Mouse (Mus musculus) macrophage (primary cell): ENCODE results near the gene Mycbp2. TPM values are rescaled to one million over a fixed set of nuclear protein-coding genes. Genes with fewer than 3 reads are reported as not detected.

Experiments used
- H3K27ac ChIP-seq: fragments of 350-480 bp; formaldehyde crosslinking; 2 replicates; pipeline ENCODE4 v1.9.0; 2021
- H3K36me3 ChIP-seq: fragments of 350-480 bp; formaldehyde crosslinking; 2 replicates; pipeline ENCODE4 v1.9.0; 2021; ENCODE audit errors: inconsistent target
- H3K4me3 ChIP-seq: fragments of 350-480 bp; formaldehyde crosslinking; 2 replicates; pipeline ENCODE4 v1.9.0; 2021; ENCODE audit errors: inconsistent target
- H3K79me2 ChIP-seq: fragments of 350-480 bp; formaldehyde crosslinking; 2 replicates; pipeline ENCODE4 v1.9.0; 2021; ENCODE audit errors: inconsistent target
- WGBS: methylation state at CpG from one replicate; pipeline ENCODE4 v1.1.7; 2026; ENCODE audit warnings: inconsistent platforms; ENCODE audit not compliant: missing documents; 5-methylcytosine and 5-hydroxymethylcytosine counted together
- polyA plus RNA-seq: library from polyadenylated mRNA; stranded (reverse); fragments of 250-400 nt; gene quantifications from 3 replicates; pipeline ENCODE4 v1.2.4, GENCODE M21; 2018; ENCODE audit warnings: inconsistent platforms
- total RNA-seq, 78 experiments: library from RNA; depleted of rRNA; stranded (reverse); fragments of 250-400 nt; gene quantifications; 1 replicate in 9 of 78; 2 replicates in 24 of 78; 3 replicates in 43 of 78; 4 replicates in 2 of 78; pipeline ENCODE4 v1.2.4; 2018; ENCODE audit warnings: inconsistent platforms in 56 of 78

Mycbp2 gene
- total RNA-seq (2018; cell fraction: chromatin; rRNA removed): 100 to 1,000 TPM; 148 to 363 (median 241) TPM
- total RNA-seq (2018; cell fraction: cytosol; rRNA removed): 10 to 100 TPM; 30.9 to 68.5 (median 45.9) TPM
- total RNA-seq (2018; cell fraction: nucleus; rRNA removed): 100 to 1,000 TPM in 25 of 26 experiments, 10 to 100 TPM in 1; 78.0 to 176 (median 136) TPM
- polyA plus RNA-seq: 27.6 to 46.3 TPM (median 44.3 TPM) in 3 replicates

DNA sequence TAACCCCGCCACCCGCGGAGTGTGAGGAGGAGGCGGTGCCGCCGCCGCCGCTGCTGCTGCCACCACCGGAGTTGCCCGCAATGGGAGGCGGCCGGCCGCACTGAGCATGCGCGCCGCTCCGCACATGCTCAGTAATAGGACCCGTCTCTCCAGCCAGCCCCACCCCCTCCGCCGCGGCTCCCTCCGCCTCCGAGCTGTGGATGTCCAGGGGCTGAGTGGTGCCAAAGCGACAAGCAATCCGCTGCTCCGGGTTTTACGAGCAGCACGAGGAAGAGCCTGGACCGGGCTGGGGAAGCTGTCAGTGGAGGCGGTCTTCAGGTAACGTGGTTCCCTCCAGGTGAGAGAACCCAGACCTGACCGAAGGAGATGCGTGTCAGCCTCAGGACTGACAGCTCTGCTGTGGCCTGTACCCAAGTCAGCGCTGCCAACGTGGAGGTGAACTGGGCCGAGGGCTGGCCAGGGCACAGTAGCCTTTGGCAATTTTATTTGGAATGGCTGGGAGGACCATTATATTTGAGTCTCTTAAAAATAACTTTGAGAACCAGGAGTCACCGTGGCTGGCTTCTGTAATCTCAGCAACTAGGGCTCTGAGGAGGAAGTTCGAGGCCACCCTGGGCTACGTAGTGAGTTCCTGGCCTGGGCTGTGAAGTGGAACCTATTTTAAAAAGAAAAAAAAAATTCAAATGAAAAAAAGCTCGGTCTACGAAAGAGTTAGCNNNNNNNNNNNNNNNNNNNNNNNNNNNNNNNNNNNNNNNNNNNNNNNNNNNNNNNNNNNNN lies at the start of gene Mycbp2:
TSS of gene Mycbp2 (minus strand) at position 86 of the 777 bp plus-strand sequence.
- WGBS: 5% methylated on average over 21 of the region's 41 CpGs
- no peaks in the 10 kb centered on the region for H3K36me3 ChIP-seq
- H3K79me2 ChIP-seq: peaks cover 52% of the 10 kb centered on the region
- H3K27ac ChIP-seq: peak within 1 kb of the TSS; percentile 64
- peak within 1 kb of the TSS; percentile 70 for H3K4me3 ChIP-seq

DNA sequence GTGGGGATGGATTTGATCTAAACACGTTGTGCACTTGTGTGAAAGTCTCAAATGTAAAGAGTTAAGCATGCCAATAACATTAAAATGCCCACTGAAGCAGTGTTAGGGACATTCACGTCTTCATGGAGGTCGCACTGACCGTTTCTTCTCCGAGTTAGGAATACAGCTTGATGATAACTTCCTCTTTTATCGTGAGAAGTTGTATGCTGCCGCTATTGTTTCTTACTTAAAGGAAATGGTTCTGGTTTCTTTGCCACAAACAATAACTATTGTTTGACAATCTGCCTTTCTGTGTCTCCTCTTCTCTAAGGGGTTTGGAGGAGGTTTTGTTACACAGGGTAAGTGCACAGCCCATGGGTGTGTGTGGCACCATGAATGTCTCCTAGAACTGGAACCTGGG lies 45.8 kb upstream of the Mycbp2 start:
- Histone ChIP-seq H3K27ac (no peak overlapping the region), H3K79me2 (no peaks in the 10 kb centered on the region), H3K4me3 (no peak overlapping the region), H3K36me3 (no peaks in the 10 kb centered on the region)
- WGBS: 7% methylated on average over 7 of the region's 7 CpGs

GRCm38 (mm10) chr14:103387431-103387830 lies 40.8 kb upstream of the Mycbp2 start:
- H3K79me2 ChIP-seq: no peaks in the 10 kb centered on the region
- H3K4me3 ChIP-seq: no peak overlapping the region

DNA sequence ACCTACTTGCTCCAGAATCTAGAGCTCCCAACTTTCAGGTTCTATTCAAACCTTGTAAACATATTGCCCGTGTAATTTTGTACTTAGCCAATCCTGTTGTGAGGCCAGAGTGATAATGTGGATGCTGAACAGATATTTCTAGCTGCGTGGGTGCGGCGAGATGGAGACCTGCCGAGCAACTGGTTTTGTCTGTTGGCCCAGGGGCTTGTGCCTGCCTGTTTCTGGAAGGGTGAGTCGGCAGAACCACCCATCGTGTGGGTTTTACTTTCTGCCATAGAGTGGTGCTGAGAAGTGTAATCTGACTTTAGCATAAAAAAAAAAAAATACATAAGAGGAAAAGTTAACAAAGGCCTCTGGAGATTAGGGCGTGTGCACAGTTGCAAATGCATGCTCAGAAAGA lies 40.3 kb upstream of the Mycbp2 start:
- Histone ChIP-seq H3K36me3 (no peaks in the 10 kb centered on the region), H3K27ac (no peak overlapping the region), H3K79me2 (no peaks in the 10 kb centered on the region), H3K4me3 (no peak overlapping the region)
- 83% methylated on average over 8 of the region's 8 CpGs for WGBS

More at GRCm38 (mm10) chr14:103387431-103387830, 40.8 kb upstream of the Mycbp2 start:
- no peak overlapping the region for H3K27ac ChIP-seq
- no peaks in the 10 kb centered on the region for H3K36me3 ChIP-seq
- WGBS: 93% methylated on average over 4 of the region's 4 CpGs

DNA sequence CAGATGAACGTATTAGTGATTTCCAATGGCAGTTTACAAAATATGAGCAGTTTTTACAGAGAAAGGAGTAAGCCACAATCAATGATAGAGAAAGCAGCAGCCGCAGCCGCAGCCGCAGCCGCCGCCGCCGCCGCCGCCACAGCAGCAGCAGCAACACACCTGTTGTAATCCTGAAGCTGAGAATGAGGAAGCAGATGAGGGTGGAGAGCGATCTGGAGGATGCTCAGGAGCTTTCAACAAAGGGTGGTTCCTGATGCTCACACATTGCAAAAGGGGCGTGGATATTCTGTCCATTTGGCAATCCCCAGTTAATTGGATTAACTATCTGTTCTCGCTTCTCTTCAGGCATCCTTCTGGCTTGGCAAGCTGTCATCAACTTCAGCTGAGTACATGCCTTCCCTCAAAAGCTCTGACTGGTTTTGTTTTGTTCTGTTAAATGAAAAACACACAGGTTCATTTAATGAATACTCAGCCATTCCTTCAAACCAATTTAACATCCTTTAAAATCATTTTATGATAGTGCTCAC lies 38.5 kb upstream of the Mycbp2 start:
- Histone ChIP-seq H3K4me3 (no peak overlapping the region), H3K79me2 (no peaks in the 10 kb centered on the region), H3K27ac (no peak overlapping the region), H3K36me3 (no peaks in the 10 kb centered on the region)
- 65% methylated on average over 10 of the region's 13 CpGs for WGBS

GRCm38 (mm10) chr14:103378703-103379102 lies 32.1 kb upstream of the Mycbp2 start:
- no peak overlapping the region for H3K27ac ChIP-seq
- 94% methylated on average over 3 of the region's 3 CpGs for WGBS
- no peak overlapping the region for H3K4me3 ChIP-seq
- H3K36me3 ChIP-seq: no peaks in the 10 kb centered on the region
- H3K79me2 ChIP-seq: no peaks in the 10 kb centered on the region

DNA sequence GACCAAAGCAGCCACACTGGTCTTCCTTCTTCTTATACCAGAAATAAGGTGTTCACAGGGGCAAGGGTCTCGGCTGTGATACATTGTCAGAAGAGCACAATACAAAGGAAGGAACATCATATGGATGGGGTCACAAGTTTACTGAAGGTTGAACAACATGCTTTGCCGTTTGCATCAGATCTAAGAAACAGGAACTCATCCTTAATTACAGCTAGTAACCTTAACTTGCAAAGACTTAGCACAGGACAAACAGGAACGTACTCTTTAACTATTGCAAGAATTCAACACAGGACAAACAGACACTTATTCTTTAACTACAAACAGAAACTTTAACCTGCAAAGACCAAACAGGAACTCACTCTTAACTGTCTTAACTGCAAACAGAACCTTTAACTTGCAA lies 30.2 kb upstream of the Mycbp2 start:
- Histone ChIP-seq H3K79me2 (no peaks in the 10 kb centered on the region), H3K27ac (no peak overlapping the region), H3K4me3 (no peak overlapping the region), H3K36me3 (no peaks in the 10 kb centered on the region)
- 35% methylated on average over 3 of the region's 3 CpGs for WGBS

DNA sequence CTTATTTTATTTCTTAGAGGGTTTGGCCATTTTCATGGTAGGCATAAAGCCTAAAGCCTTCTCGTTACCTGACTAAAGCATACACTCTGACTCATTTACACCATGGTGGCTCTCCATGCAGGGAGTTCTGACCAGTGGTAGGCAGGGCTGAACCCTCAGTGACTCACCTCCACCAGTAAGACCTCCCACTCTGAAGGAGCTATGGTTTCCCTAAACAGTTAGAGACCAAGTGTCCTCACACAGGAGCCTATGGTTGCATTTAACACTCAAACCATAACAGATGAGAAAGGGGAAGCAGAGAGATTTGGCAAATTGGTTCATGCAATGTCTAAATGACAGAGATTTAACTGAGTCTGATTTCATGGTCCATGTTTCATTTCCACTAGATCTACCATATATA lies 28.9 kb upstream of the Mycbp2 start:
- Histone ChIP-seq H3K79me2 (no peaks in the 10 kb centered on the region), H3K4me3 (no peak overlapping the region), H3K27ac (no peak overlapping the region), H3K36me3 (no peaks in the 10 kb centered on the region)
- WGBS: 100% methylated on average over 1 of the region's 1 CpGs

DNA sequence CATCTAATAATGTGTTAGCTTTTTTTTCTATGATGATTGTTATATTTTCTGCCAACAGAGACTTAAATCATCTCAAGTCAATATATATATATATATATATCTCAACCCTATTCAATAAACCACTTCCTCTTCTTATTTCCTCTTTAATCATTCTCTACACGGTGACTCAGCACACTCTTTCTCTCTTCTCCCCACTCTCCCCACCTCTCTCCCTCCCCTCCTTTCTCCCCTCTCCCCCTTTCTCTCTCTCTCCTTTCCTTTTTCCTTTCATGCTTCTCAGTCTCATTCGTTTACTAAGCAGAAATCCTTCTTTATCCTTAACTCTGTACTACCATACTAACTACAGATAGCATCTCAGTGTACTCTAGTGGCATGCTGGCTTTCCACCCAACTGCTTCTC lies 16.6 kb upstream of the Mycbp2 start:
- Histone ChIP-seq H3K27ac (0 out of 2 replicates have a peak overlapping the region, but pooled peaks have one; percentile 5), H3K36me3 (no peaks in the 10 kb centered on the region), H3K4me3 (no peak overlapping the region), H3K79me2 (no peaks in the 10 kb centered on the region)
- 0% methylated on average over 2 of the region's 2 CpGs for WGBS

GRCm38 (mm10) chr14:103356066-103356465 lies 9.5 kb upstream of the Mycbp2 start:
- WGBS: 94% methylated on average over 3 of the region's 3 CpGs
- no peak overlapping the region for H3K4me3 ChIP-seq
- no peaks in the 10 kb centered on the region for H3K79me2 ChIP-seq
- no peaks in the 10 kb centered on the region for H3K36me3 ChIP-seq
- H3K27ac ChIP-seq: no peak overlapping the region

DNA sequence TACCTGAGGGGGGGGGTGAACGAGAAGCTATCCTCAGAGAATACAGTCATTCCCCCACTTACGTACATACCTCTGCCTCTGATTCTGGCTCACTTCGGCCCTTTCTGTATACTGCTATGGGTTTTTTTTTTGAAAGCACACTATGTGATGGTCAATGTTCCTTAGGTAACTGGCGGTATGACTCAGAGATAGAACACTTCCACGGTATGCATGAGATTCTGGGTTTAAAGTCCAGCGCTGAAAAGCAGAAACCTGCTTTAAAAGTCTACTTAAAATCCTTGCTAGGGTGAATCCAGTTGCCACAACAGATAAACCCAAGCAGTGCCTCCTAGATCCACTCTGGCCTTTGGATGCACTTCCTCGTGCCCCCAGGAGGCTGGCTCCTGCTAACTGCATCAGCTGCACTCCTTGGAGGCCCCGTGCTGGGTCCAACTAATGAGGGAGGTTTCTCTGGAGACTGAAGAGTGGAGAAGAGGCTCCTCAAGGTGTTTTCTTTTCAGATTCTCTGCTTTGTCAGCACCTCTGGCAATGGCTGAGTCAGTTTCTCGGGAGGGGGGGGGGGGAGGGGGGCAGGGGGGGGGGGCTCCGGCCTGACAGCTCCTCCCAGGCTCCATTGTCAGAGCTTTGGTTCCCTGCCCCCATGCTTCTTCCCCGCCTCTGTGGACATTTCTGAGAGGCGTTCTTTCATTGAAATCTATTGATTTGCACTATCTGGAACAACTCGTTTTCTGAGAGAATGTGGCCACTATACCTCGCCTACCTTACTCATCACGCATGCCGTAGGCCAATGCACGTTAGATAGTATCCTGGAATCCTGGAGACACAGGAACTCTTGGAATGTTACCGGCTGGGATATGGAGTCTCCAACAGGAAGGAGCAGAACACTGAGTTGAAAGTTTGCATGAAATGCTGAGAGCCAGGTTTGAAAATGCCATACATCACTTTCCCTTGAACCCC lies 8.1 kb upstream of the Mycbp2 start:
- Histone ChIP-seq H3K79me2 (no peaks in the 10 kb centered on the region), H3K4me3 (no peak overlapping the region)
- 91% methylated on average over 16 of the region's 18 CpGs for WGBS

DNA sequence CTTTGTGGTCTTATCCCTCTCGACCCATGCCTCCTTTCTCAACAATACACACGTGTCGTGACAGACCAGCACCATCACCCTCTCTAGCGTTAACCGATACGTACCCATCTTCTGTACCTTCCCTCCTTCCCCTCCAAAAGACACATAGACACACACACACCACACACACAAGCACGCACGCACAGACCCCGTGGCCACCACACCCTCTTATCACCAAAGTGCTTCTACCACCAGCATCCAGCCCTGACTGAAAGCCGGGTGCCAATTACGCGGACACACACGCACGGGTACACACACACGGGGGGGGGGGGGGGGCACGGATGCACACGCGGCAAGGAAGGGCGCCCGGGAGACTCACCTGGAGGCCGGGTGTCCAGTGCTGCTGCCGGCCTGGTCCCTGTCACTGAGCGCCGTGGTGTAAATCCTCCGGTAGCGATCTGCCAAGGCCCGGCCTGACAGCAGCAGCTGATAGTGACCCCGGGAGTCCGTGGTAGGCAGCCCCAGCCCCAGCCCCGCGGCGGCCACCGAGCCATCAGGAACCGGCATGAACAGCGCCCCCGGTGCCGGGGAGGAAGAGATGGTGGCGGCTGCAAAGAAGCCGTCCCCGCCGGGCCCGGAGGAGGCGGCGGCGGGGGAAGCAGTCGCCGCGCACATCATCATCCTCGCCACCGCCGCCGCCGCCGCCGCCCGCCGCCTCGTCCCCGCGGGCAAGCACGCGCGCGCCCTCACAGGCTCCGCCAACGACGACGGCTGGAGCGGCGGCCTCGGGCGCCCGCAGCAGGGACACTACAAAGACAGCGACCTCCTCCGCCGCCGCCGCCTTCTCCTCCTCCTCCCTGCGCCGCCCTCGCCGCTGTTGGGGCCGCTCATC lies 521 bp downstream of the Mycbp2 start:
- Histone ChIP-seq H3K36me3 (no peaks in the 10 kb centered on the region), H3K79me2 (peaks cover 60% of the 10 kb centered on the region), H3K4me3 (peak overlapping the region; percentile 70), H3K27ac (peak overlapping the region; percentile 39)
- 2% methylated on average over 41 of the region's 83 CpGs for WGBS

More for the DNA sequence above, 8.1 kb upstream of the Mycbp2 start:
- Histone ChIP-seq H3K36me3 (no peaks in the 10 kb centered on the region), H3K27ac (no peak overlapping the region)

GRCm38 (mm10) chr14:103345486-103345857 lies 1.1 kb downstream of the Mycbp2 start:
- Histone ChIP-seq H3K36me3 (no peaks in the 10 kb centered on the region), H3K4me3 (peak overlapping the region; percentile 70), H3K27ac (peak overlapping the region; percentile 39), H3K79me2 (peaks cover 66% of the 10 kb centered on the region)
- 5% methylated on average over 6 of the region's 6 CpGs for WGBS

GRCm38 (mm10) chr14:103345011-103345410 lies 1.6 kb downstream of the Mycbp2 start:
- Histone ChIP-seq H3K4me3 (peak overlapping the region; percentile 70), H3K27ac (peak overlapping the region; percentile 39), H3K36me3 (no peaks in the 10 kb centered on the region), H3K79me2 (peaks cover 71% of the 10 kb centered on the region)
- WGBS: 0% methylated on average over 2 of the region's 2 CpGs
